Mouse (Mus musculus) forebrain, embryonic 16.5 days (tissue): ENCODE results near the gene Dok3. TPM values are rescaled to one million over a fixed set of nuclear protein-coding genes. Genes with fewer than 3 reads are reported as not detected.
A peak's percentile ranks its signal among the peaks of the same experiment; 100 is the strongest.

Experiments used
- ATAC-seq: fragments of 200-750 bp; cut with Nextera tagmentation; 2 replicates; pipeline ENCODE4 v1.8.0; 2017; ENCODE audit warnings: mild to moderate bottlenecking, moderate library complexity
- H3K27ac ChIP-seq: fragments of 300-500 bp; sonication (generic); 2 replicates; pipeline ENCODE4 v1.5.1; 2014; ENCODE audit warnings: low read length, control low read depth
- H3K27me3 ChIP-seq: fragments of 300-500 bp; sonication (generic); replicated peaks from 2 replicates; pipeline ENCODE4 v1.6.1; 2014; ENCODE audit warnings: low read length; ENCODE audit not compliant: control insufficient read depth, insufficient read depth
- H3K36me3 ChIP-seq: fragments of 300-500 bp; sonication (generic); 2 replicates; pipeline ENCODE4 v1.6.1; 2014; ENCODE audit not compliant: control insufficient read depth, insufficient read depth
- H3K4me1 ChIP-seq: fragments of 300-500 bp; sonication (generic); replicated peaks from 2 replicates; pipeline ENCODE4 v1.6.1; 2014; ENCODE audit warnings: low read length; ENCODE audit not compliant: control insufficient read depth, insufficient read depth
- H3K4me2 ChIP-seq: fragments of 300-500 bp; sonication (generic); 2 replicates; pipeline ENCODE4 v1.6.1; 2014; ENCODE audit warnings: mild to moderate bottlenecking, low read length, control low read depth
- H3K4me3 ChIP-seq: fragments of 300-500 bp; sonication (generic); replicated peaks from 2 replicates; pipeline ENCODE4 v1.5.1; 2014; ENCODE audit warnings: mild to moderate bottlenecking, low read length, control low read depth
- H3K9ac ChIP-seq: fragments of 300-500 bp; sonication (generic); replicated peaks from 2 replicates; pipeline ENCODE4 v1.6.1; 2014; ENCODE audit warnings: low read depth, low read length, control low read depth
- H3K9me3 ChIP-seq: fragments of 300-500 bp; sonication (generic); 2 replicates; pipeline ENCODE4 v1.6.1; 2016; ENCODE audit warnings: low read length; ENCODE audit not compliant: control insufficient read depth
- WGBS: fragments of 180-500 bp; shearing (Covaris S2); extraction: QIAGEN DNeasy Blood & Tissue Kit; methylation state at CpG from one replicate; pipeline ENCODE4 v1.1.7; 2014; 5-methylcytosine and 5-hydroxymethylcytosine counted together
- polyA plus RNA-seq: library from polyadenylated mRNA; unstranded; fragments of >200 nt; fragmentation: Nextera tagmentation; extraction: Ambion mirVana; gene quantifications from 2 replicates; pipeline ENCODE4 v1.2.1, GENCODE M21; 2015

Dok3 gene
- polyA plus RNA-seq, 1 experiment from 2014 or later = 4.6 TPM

GRCm38 (mm10) chr13:55502405-55502804 is 26.7 kb downstream of the Dok3 start:
- H3K27me3 ChIP-seq = no peaks in the 10 kb centered on the region
- WGBS = 79% methylated on average over 8 of the region's 8 CpGs
- no peak overlapping the region for H3K27ac ChIP-seq
- H3K9me3 ChIP-seq = no peaks in the 10 kb centered on the region
- H3K4me2 ChIP-seq = no peak overlapping the region
- H3K4me3 ChIP-seq = no peak overlapping the region
- no peak overlapping the region for H3K9ac ChIP-seq
- H3K36me3 ChIP-seq = peaks cover 6% of the 10 kb centered on the region
- ATAC-seq = no peak
- peaks cover 6% of the 10 kb centered on the region; the same call in 1 of the 2 replicates for H3K4me1 ChIP-seq

- H3K4me1 ChIP-seq = peaks cover 18% of the 10 kb centered on the region
- no peak overlapping the region for H3K27ac ChIP-seq
- H3K4me2 ChIP-seq = no peak overlapping the region
- H3K9me3 ChIP-seq = no peaks in the 10 kb centered on the region
- 88% methylated on average over 10 of the region's 10 CpGs for WGBS
- no peak for ATAC-seq
- peaks cover 2% of the 10 kb centered on the region; the same call in 1 of the 2 replicates for H3K36me3 ChIP-seq
- no peak overlapping the region for H3K9ac ChIP-seq
- H3K27me3 ChIP-seq = no peaks in the 10 kb centered on the region
- no peak overlapping the region for H3K4me3 ChIP-seq
Measured at GRCm38 (mm10) chr13:55500575-55500974, 28.5 kb downstream of the Dok3 start.

- Histone ChIP-seq H3K36me3 (peaks cover 2% of the 10 kb centered on the region; the same call in 1 of the 2 replicates), H3K9me3 (no peaks in the 10 kb centered on the region), H3K4me1 (peaks cover 32% of the 10 kb centered on the region), H3K4me3 (no peak overlapping the region), H3K4me2 (no peak overlapping the region), H3K9ac (no peak overlapping the region; the same call in 1 of the 2 replicates), H3K27ac (no peak overlapping the region), H3K27me3 (no peaks in the 10 kb centered on the region)
- no peak for ATAC-seq
- WGBS = 53% methylated on average over 11 of the region's 11 CpGs
Measured at GRCm38 (mm10) chr13:55498906-55499305, 30.2 kb downstream of the Dok3 start.

GRCm38 (mm10) chr13:55496661-55497060 is 32.4 kb downstream of the Dok3 start:
- H3K4me1 ChIP-seq = peaks cover 32% of the 10 kb centered on the region
- H3K4me3 ChIP-seq = no peak overlapping the region
- WGBS = 87% methylated on average over 6 of the region's 6 CpGs
- no peaks in the 10 kb centered on the region for H3K9me3 ChIP-seq
- H3K27ac ChIP-seq = no peak overlapping the region
- peaks cover 2% of the 10 kb centered on the region; the same call in 1 of the 2 replicates for H3K36me3 ChIP-seq
- H3K9ac ChIP-seq = no peak overlapping the region
- no peak for ATAC-seq
- H3K4me2 ChIP-seq = no peak overlapping the region
- H3K27me3 ChIP-seq = no peaks in the 10 kb centered on the region

- H3K4me1 ChIP-seq = peaks cover 32% of the 10 kb centered on the region
- H3K4me2 ChIP-seq = peak overlapping the region; percentile 22
- peak; percentile 29; the same call in 1 of the 2 replicates for ATAC-seq
- peak overlapping the region; percentile 57 for H3K27ac ChIP-seq
- H3K27me3 ChIP-seq = no peaks in the 10 kb centered on the region
- 14% methylated on average over 4 of the region's 4 CpGs for WGBS
- no peak overlapping the region for H3K9ac ChIP-seq
- peaks cover 2% of the 10 kb centered on the region; the same call in 1 of the 2 replicates for H3K36me3 ChIP-seq
- no peak overlapping the region for H3K4me3 ChIP-seq
- no peaks in the 10 kb centered on the region for H3K9me3 ChIP-seq
Measured at GRCm38 (mm10) chr13:55495702-55496101, 33.4 kb downstream of the Dok3 start.

- Histone ChIP-seq H3K4me3 (no peak overlapping the region), H3K27ac (peak overlapping the region; percentile 31; the same call in 1 of the 2 replicates), H3K9me3 (no peaks in the 10 kb centered on the region), H3K9ac (no peak overlapping the region), H3K36me3 (peaks cover 2% of the 10 kb centered on the region; the same call in 1 of the 2 replicates), H3K27me3 (no peaks in the 10 kb centered on the region), H3K4me2 (peak overlapping the region; percentile 6; the same call in 1 of the 2 replicates), H3K4me1 (peaks cover 32% of the 10 kb centered on the region)
- peak; percentile 76 for ATAC-seq
- 13% methylated on average over 18 of the region's 18 CpGs for WGBS
Measured at GRCm38 (mm10) chr13:55494883-55495621, 34.0 kb downstream of the Dok3 start.

GRCm38 (mm10) chr13:55494257-55494656 is 34.8 kb downstream of the Dok3 start:
- peaks cover 32% of the 10 kb centered on the region for H3K4me1 ChIP-seq
- H3K4me3 ChIP-seq = no peak overlapping the region
- H3K4me2 ChIP-seq = no peak overlapping the region
- H3K9me3 ChIP-seq = no peaks in the 10 kb centered on the region
- H3K27me3 ChIP-seq = no peaks in the 10 kb centered on the region
- H3K36me3 ChIP-seq = peaks cover 2% of the 10 kb centered on the region; the same call in 1 of the 2 replicates
- peak; percentile 8; the same call in 1 of the 2 replicates for ATAC-seq
- H3K9ac ChIP-seq = no peak overlapping the region
- 29% methylated on average over 2 of the region's 2 CpGs for WGBS
- 0 out of 2 replicates have a peak overlapping the region, but pooled peaks have one; percentile 8 for H3K27ac ChIP-seq

GRCm38 (mm10) chr13:55487578-55488498 is 41.3 kb downstream of the Dok3 start, which contains the start of gene Dbn1:
Gene Dbn1, minus strand, starts transcription at chr13:55488111.
- Histone ChIP-seq H3K9me3 (no peaks in the 10 kb centered on the region), H3K27me3 (no peaks in the 10 kb centered on the region), H3K4me2 (peak within 1 kb of the TSS; percentile 89), H3K4me3 (peak within 1 kb of the TSS; percentile 67), H3K4me1 (peaks cover 42% of the 10 kb centered on the region), H3K27ac (peak within 1 kb of the TSS; percentile 97), H3K9ac (peak within 1 kb of the TSS; percentile 98), H3K36me3 (no peaks in the 10 kb centered on the region)
- under 1% methylated on average over 44 of the region's 83 CpGs for WGBS
- peak; percentile 84 for ATAC-seq
